ENCODE assay signal across 10 mouse cellular contexts in genomic region chr6:91754098-91754497, GRCm38 (mm10).
A peak's percentile ranks its signal among the peaks of the same experiment; 100 is the strongest.
DNase-seq lines count a peak whose midpoint lies in the region; ATAC-seq and TF ChIP-seq lines count a peak whose summit lies in the region.
"Had no signal": no experiment of that assay in that cellular context is flagged by ENCODE, and none has a peak within 500 bp of the region (broad histone marks: within the 10 kb centered on the region; RNA-seq: fewer than 3 reads in every experiment).

No protein-coding gene starts in this region.

- H3K9ac ChIP-seq in forebrain, postnatal 0 days, result no peak overlapping the region
- no peak overlapping the region for H3K9ac ChIP-seq in forebrain, embryonic 11.5 days (ENCODE audit: low read length)

- intact Hi-C loops in left cerebral cortex, postnatal 14 days (cut with DNase I), result no loop called here

- H3K4me1 ChIP-seq in forebrain, postnatal 0 days (ENCODE audit: insufficient read depth), result no peaks in the 10 kb centered on the region
- 0 out of 2 replicates have a peak, but pooled peaks cover 2% of the 10 kb centered on the region for H3K4me1 ChIP-seq in forebrain, embryonic 11.5 days (replicated peaks; ENCODE audit: control insufficient read depth, insufficient read depth, low read length)

- no peak overlapping the region for H3K4me3 ChIP-seq in forebrain, postnatal 0 days (ENCODE audit: low read depth, low read length)
- no peak overlapping the region for H3K4me3 ChIP-seq in forebrain, embryonic 11.5 days (ENCODE audit: low read depth, low read length)

- no peak for ATAC-seq in forebrain, postnatal 0 days
- ATAC-seq in forebrain, embryonic 11.5 days (replicated peaks; ENCODE audit: low FRiP score), result no peak
- ATAC-seq in activated CD4-positive, CD25-positive, alpha-beta regulatory T cell, adult 4 months, result no peak

- 0 out of 2 replicates have a peak overlapping the region, but pooled peaks have one; percentile 40 for H3K27ac ChIP-seq in forebrain, postnatal 0 days (ENCODE audit: low read depth, low read length)
- no peak overlapping the region for H3K27ac ChIP-seq in forebrain, embryonic 11.5 days (ENCODE audit: low read depth, low read length)
- H3K27ac ChIP-seq: macrophage had no signal

- 25% methylated on average over 6 of the region's 6 CpGs for WGBS in forebrain, postnatal 0 days
- 50% methylated on average over 6 of the region's 6 CpGs for WGBS in forebrain, embryonic 11.5 days

- H3K36me3 ChIP-seq in forebrain, postnatal 0 days (ENCODE audit: insufficient read depth), result peaks cover 79% of the 10 kb centered on the region
- no peaks in the 10 kb centered on the region; the same call in 1 of the 2 replicates for H3K36me3 ChIP-seq in forebrain, embryonic 11.5 days (ENCODE audit: control insufficient read depth, insufficient read depth, low read length)

- no peak for TF ChIP-seq POLR2A in brain, embryonic 14.5 days (IDR thresholded peaks at IDR 0.05; ENCODE audit: borderline replicate concordance, extremely low read depth, insufficient read depth, insufficient read length, poor library complexity, severe bottlenecking)

- no peak overlapping the region for H3K4me2 ChIP-seq in forebrain, postnatal 0 days (ENCODE audit: low read depth)
- no peak overlapping the region for H3K4me2 ChIP-seq in forebrain, embryonic 11.5 days (ENCODE audit: low read depth, low read length, severe bottlenecking)

- no peaks in the 10 kb centered on the region for H3K27me3 ChIP-seq in forebrain, postnatal 0 days (ENCODE audit: insufficient read depth, low read length)
- H3K27me3 ChIP-seq in forebrain, embryonic 11.5 days (ENCODE audit: control insufficient read depth, insufficient read depth, low read length), result no peaks in the 10 kb centered on the region

- H3K9me3 ChIP-seq in forebrain, postnatal 0 days (ENCODE audit: low read length), result no peaks in the 10 kb centered on the region
- H3K9me3 ChIP-seq in forebrain, embryonic 11.5 days (ENCODE audit: control insufficient read depth, low read length), result no peaks in the 10 kb centered on the region

- TF ChIP-seq CTCF in forebrain, postnatal 0 days (IDR thresholded peaks at IDR 0.05; ENCODE audit: low read depth), result no peak
- no peak for TF ChIP-seq CTCF in brain, embryonic 14.5 days (IDR thresholded peaks at IDR 0.05; ENCODE audit: borderline replicate concordance, extremely low read depth, insufficient read depth, insufficient read length)

- DNase-seq in forebrain, postnatal 0 days, result no peak
- DNase-seq in forebrain, embryonic 11.5 days (ENCODE audit: low spot score), result no peak
- peak; percentile 42 for DNase-seq in layer of hippocampus, adult 11-12 months (ENCODE audit: low spot score)
- no peak for DNase-seq in layer of hippocampus, adult 9-10 months (ENCODE audit: low spot score)
- peak; percentile 24 for DNase-seq in brain, embryonic 14.5 days (ENCODE audit: low read depth)
- DNase-seq in left cerebral cortex, postnatal 14 days (ENCODE audit: low spot score in 2 of 2), result peak; percentile 48 to 80
- no peak for DNase-seq in adrenal gland, postnatal 25 days
- DNase-seq: B cell, adult 2 months had no signal

Comparison
In these comparisons a context has a peak if more than half of its experiments do, and no peak if none do; other contexts are left out.
1. DNase-seq: peak in layer of hippocampus, adult 11-12 months (single experiment), brain, embryonic 14.5 days (single experiment) and left cerebral cortex, postnatal 14 days (2 of 2); none in forebrain, postnatal 0 days (single experiment), forebrain, embryonic 11.5 days (single experiment), layer of hippocampus, adult 9-10 months (single experiment) and adrenal gland, postnatal 25 days (single experiment).